Mouse (Mus musculus): Measurements from ENCODE around the gene March9.

Gene March9

DNA sequence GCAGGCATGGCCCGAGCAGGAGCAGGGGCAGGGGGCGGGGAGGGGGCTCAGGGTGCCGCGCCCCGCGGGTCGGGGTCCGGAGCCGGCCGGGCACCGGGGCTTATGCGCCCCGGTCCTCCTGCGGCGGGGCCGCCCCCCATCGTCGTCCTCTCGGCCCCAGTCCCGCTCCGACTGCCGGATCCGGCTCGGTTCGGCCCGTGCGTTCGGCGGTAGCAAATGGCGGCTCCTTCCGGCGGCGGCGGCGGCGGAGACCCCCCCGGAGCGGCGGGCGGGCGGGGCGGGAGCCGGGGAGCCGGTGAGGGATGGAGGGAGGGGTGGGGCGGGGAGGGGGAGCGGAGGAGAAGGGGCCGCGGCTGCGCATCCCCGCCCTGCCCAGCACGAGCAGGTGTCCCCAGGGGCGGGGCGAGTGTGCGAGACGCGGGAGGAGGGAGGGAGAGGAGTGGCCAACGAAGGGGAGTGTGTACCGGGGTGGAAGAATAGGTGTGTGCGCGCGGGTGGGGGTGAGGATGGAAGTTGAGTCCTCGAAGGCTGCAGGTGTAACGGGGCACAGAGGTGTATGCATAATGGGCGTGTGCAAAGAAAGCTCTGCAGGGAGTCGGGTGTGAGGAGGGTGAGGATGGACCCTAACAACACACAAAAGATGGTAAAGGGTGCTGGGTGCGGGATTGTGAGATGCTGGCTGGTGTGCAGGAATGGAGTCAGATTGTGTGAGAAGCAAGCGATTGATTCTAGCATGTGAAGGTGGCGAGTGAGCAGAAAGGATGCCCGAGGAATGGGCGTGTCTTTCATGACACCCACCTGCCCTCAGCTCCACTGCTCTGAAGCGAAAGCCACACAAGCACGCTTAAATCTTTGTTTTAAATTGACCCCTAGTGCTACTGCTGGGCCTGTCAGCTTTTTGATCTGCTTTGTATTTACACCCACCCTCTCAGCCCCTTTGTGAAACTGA lies at the start of gene March9:
TSS of gene March9 (minus strand) at position 217 of the 949 bp plus-strand sequence.
- DNase-seq (ENCODE audit: low spot score in 2 of 2), result peak in 1 of 2 experiments; percentile 56

- DNase-seq (ENCODE audit: low spot score in 2 of 2), result no peak
Observed at GRCm38 (mm10) chr10:127108262-127108583, 48.2 kb upstream of the March9 start.

GRCm38 (mm10) chr10:127107563-127108261 lies 47.7 kb upstream of the March9 start:
- no peak for DNase-seq (ENCODE audit: low spot score in 2 of 2)

DNA sequence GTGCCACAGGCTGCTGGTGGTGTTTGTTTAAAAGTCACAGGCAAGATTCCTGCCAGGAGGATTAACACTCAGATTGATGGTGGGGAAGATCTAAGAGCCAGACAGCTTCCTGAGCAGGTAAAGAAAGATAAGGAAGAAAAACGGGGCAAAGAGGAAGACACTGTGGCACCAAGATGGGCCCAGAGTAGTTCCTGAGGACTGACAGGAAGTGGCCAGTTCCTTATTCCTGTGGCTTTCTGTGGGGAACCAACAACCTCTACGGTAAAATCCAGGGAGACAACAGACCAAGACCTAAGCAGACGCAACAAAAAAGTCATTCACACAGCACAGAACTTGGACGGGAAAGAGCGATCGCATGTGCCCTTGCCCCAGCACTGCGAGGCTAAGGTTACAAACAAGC lies 43.6 kb upstream of the March9 start:
- no peak for DNase-seq (ENCODE audit: low spot score in 2 of 2)

GRCm38 (mm10) chr10:127101151-127101550 lies 41.2 kb upstream of the March9 start:
- no peak for DNase-seq (ENCODE audit: low spot score in 2 of 2)

DNA sequence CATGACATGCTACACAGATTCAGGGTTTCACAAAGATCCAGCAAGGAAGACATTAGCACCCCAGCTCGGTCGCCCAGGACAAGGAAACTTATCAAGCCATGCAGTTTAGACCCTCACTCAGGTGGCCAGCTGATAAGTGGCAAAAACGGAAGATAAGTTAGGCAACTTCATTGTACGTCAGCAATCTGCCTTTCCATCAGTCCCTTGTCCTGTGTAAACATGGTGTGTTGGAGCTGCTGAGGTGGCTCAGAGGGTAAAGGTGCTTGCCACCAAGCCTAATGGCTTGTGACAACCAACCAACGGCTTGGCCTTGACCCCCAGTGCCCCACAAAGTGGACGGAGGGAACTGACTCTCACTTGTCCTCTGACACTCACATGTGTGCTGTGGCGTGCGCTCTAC lies 40.4 kb upstream of the March9 start:
- no peak for DNase-seq (ENCODE audit: low spot score in 2 of 2)

- no peak for DNase-seq (ENCODE audit: low spot score in 2 of 2)
Observed at GRCm38 (mm10) chr10:127099868-127100267, 39.9 kb upstream of the March9 start.

DNA sequence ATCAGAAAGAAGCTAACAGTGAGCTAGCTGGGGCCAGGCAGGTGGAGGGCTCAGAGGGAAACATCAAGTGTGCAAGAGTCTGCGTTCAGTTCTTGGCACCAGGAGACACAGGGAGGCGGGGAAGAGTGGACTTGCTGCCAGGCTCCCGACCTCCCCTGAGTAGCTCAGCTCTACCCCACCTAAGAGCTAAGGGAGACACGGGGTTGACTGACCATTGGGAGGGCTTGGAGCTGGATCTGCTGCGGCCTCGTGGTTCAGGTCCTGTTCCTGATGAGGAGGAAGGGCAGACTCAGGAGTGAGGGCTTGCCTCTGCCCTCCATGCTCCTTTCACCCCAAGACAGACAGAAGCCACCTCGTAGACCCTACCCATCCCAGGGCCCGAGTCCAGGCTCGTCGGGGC lies 39.2 kb upstream of the March9 start:
- no peak for DNase-seq (ENCODE audit: low spot score in 2 of 2)

DNA sequence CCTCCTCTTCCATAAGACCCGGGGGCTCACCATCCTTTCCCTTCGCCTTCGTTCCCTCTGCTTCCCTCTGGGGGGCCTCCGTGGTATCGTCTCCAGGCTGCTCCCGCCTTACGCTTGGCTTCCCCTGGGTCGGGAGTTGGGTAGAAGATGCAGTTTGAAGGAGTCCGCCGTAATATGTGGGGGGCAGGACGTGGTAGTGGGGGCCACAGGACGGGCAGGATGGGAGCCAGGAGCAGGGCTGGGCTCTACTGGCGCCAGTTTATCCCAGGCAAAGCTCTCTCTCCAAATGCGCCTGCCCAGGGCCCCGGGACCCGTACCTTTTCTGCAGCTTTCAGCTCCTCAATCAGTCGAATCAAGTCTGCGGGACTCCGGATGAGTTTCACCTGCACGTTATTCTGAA lies 38.5 kb upstream of the March9 start:
- no peak for DNase-seq (ENCODE audit: low spot score in 2 of 2)

- no peak for DNase-seq (ENCODE audit: low spot score in 2 of 2)
Observed at GRCm38 (mm10) chr10:127094382-127094802, 34.4 kb upstream of the March9 start.

- no peak for DNase-seq (ENCODE audit: low spot score in 2 of 2)
Observed at GRCm38 (mm10) chr10:127092742-127093141, 32.8 kb upstream of the March9 start.

- DNase-seq (ENCODE audit: low spot score in 2 of 2), result no peak
Observed at GRCm38 (mm10) chr10:127091507-127092396, 31.8 kb upstream of the March9 start.

DNA sequence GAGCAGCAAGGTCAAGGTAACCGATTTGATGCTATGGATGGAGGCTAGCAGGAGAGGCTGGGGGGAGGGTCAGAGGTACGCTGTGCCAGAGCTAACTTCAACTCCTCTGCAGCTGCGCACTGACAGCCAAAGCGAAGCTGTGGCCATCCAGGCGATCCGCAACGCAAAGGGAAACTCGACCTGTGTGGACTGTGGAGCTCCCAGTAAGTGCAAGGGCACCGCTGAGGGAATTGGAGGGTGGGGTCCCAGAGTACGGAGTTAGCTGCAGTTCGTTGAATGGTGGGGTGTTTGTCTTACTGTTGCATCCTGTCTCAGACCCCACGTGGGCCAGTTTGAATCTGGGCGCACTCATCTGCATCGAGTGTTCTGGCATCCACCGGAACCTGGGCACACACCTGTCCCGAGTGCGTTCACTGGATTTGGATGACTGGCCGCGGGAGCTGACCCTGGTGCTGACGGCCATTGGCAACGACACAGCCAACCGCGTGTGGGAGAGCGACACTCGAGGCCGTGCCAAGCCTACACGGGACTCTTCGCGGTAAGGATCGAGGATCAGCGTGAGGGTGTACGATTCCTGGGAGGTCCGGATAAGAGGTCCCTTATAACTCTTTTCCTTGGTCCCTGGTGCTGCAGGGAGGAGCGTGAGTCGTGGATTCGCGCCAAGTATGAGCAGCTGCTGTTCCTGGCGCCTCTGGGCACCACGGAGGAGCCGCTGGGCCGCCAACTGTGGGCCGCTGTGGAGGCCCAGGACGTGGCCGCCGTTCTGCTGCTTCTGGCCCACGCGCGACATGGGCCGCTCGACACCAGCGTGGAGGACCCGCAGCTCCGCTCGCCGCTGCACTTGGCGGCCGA lies 30.8 kb upstream of the March9 start:
- no peak for DNase-seq (ENCODE audit: low spot score in 2 of 2)

- no peak for DNase-seq (ENCODE audit: low spot score in 2 of 2)
Observed at GRCm38 (mm10) chr10:127085633-127086032, 25.6 kb upstream of the March9 start.

GRCm38 (mm10) chr10:127085052-127085451 lies 25.1 kb upstream of the March9 start:
- DNase-seq (ENCODE audit: low spot score in 2 of 2), result no peak

GRCm38 (mm10) chr10:127083915-127084306 lies 23.9 kb upstream of the March9 start:
- no peak for DNase-seq (ENCODE audit: low spot score in 2 of 2)

GRCm38 (mm10) chr10:127083292-127083914 lies 23.4 kb upstream of the March9 start:
- no peak for DNase-seq (ENCODE audit: low spot score in 2 of 2)

DNA sequence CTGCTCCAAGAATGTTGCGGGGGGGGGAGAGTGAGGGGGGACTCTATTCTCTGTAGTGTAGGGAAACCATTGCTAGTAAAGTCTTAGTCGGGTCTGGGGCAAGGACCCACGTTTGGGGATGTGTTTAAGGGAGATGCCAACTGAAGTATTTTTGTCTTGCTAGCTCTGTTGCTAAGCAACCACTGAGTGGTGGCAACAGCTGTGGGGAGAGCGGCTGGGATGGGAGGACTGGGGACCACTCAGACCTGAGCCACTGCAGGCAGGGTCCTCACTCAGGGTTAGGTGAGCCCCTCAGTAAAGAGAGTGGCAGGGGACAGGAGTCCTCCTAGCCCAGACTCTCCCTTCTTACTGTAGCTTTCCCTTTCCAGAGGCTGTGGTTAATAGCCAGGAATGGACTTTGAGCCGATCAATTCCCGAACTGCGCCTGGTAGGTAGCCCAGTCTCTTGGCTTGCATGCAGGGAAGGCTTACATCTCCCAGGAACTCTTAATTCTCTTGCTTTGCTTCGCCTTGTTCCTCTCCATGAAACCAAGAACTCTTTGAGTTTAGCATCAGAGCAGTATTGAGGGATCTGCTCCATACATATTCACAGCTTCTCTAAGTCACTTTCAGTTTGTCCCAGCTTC lies 22.1 kb upstream of the March9 start:
- DNase-seq (ENCODE audit: low spot score in 2 of 2), result no peak

DNA sequence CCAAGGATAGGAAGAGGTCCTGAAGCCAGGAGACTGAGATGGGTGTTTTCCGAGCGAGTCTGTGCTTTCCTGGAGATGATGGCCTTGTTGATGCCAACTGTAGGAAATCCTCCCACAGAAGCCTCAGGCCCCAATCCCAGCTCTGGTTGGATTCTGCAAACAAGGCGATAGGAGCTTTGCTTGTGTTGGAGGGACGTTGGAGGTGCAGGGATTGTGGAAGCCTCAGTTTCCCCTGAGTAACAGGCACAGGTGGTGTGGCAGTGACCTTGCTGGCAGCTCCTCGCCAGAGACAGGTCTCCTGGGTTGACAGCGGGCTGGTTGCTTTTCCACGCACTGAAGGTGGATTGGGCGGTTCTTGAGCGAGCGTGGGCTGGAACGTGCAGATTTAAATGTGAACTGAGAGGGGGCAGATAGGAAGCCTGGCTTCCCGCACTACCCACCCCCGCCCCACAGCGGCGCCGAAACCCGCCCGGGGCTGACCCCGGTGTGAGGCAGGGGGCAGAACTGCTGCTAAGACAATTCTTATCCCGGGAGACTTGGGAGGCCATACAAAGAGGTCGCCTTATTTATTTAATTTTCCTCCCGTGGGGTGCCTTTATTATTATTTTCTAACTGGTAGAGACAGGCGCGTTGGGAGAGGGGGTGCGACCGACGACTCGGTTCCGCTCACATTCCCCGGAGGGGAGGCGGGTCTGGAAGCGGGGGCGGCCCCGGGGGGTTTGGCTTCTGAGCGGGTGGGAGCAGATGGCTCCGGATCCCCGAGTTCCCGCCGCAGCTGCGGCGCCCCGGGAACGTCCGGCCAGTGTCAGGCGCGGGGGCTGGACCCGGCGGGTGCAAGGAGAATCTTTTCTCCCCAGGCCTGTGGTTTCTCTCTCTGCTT lies 21.2 kb upstream of the March9 start:
- DNase-seq (ENCODE audit: low spot score in 2 of 2), result no peak
